ENCODE assay signal across 9 mouse cellular contexts in the genomic region with DNA sequence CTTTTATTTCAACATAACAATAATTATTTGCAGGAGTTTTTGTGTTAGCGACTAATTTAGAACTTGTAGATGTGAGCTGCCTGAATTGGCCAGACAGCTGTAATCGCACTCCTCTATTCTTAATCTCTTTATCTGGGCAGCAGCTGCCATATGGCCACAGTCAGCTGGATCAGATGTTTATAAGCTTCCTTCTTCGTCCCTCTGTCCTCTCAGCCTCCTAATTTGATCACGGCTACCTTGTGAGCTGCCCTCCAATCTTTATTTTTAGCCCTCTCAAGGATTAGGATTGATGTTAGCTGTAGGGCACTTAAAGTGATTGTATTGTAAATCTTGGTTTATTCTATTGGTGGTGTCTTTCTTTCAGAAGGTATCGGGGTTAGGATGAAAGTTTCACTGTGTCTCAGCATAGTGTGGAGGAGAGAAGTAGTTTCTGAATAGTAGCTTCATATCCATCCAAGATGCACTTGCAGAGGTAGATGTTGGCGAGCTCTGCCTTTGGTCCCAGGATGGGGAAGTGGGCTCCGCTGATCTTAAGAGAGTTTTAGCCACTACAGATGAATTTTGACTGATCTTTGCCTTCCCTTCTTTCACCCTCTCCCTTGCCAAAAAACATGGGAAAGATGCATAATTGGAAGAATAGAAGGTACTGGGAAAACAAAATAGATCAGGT. TPM values are rescaled to one million over a fixed set of nuclear protein-coding genes. Genes with fewer than 3 reads are reported as not detected.
DNase-seq lines count a peak whose midpoint lies in the region; ATAC-seq and TF ChIP-seq lines count a peak whose summit lies in the region.
"Had no signal": no experiment of that assay in that cellular context is flagged by ENCODE, and none has a peak within 500 bp of the region (broad histone marks: within the 10 kb centered on the region; RNA-seq: fewer than 3 reads in every experiment).

No protein-coding gene starts in this region.

- no peaks in the 10 kb centered on the region for H3K9me3 ChIP-seq in embryonic facial prominence, embryonic 11.5 days (replicated peaks; ENCODE audit: control insufficient read depth, low read length)
- H3K9me3 ChIP-seq in hindbrain, embryonic 15.5 days = no peaks in the 10 kb centered on the region

- peak overlapping the region; percentile 25; the same call in 1 of the 2 replicates for H3K4me2 ChIP-seq in embryonic facial prominence, embryonic 11.5 days (ENCODE audit: low read depth, low read length)
- H3K4me2 ChIP-seq in hindbrain, embryonic 15.5 days = peak overlapping the region; percentile 92

- peaks cover 12% of the 10 kb centered on the region for H3K4me1 ChIP-seq in embryonic facial prominence, embryonic 11.5 days (ENCODE audit: control insufficient read depth, insufficient read depth, low read length)
- peaks cover 49% of the 10 kb centered on the region for H3K4me1 ChIP-seq in hindbrain, embryonic 15.5 days (replicated peaks)
- peaks cover 11% of the 10 kb centered on the region for H3K4me1 ChIP-seq in kidney, adult 2 months (ENCODE audit: control insufficient read depth, insufficient read depth, low read length)

- TF ChIP-seq CTCF in layer of hippocampus, adult 2 months (conservative IDR thresholded peaks at IDR 0.05) = no peak
- TF ChIP-seq CTCF in kidney, adult 2 months (conservative IDR thresholded peaks at IDR 0.05; ENCODE audit: insufficient read depth, insufficient read length, low read depth, low read length) = no peak

- no peak for ATAC-seq in embryonic facial prominence, embryonic 11.5 days (replicated peaks; ENCODE audit: insufficient number of reproducible peaks, low FRiP score, low TSS enrichment, low read depth)
- no peak for ATAC-seq in hindbrain, embryonic 15.5 days (ENCODE audit: low FRiP score, low read depth)
- no peak for ATAC-seq in granulocyte monocyte progenitor cell, adult 5-6 weeks (replicated peaks; ENCODE audit: poor library complexity, severe bottlenecking)

- H3K4me3 ChIP-seq in layer of hippocampus, adult 2 months = peak overlapping the region; percentile 84
- peak overlapping the region; percentile 82 for H3K4me3 ChIP-seq in embryonic facial prominence, embryonic 11.5 days (ENCODE audit: low read depth, low read length)
- H3K4me3 ChIP-seq in hindbrain, embryonic 15.5 days = peak overlapping the region; percentile 93
- no peak overlapping the region for H3K4me3 ChIP-seq in kidney, adult 2 months (ENCODE audit: insufficient read depth, low read depth, low read length)

- no peak for DNase-seq in layer of hippocampus, adult 2 months (ENCODE audit: low spot score in 2 of 2)
- DNase-seq in layer of hippocampus, adult 8-10 months (ENCODE audit: low spot score in 2 of 2) = no peak
- peak; percentile 46 for DNase-seq in embryonic facial prominence, embryonic 11.5 days (ENCODE audit: low spot score)
- peak; percentile 61 for DNase-seq in retina, embryonic 14.5 days (ENCODE audit: low spot score)
- no peak for DNase-seq in ovary, postnatal 36 days (ENCODE audit: low spot score)
- DNase-seq in kidney, adult 2 months = no peak
- DNase-seq: layer of hippocampus, adult 9-11 months had no signal

- no peaks in the 10 kb centered on the region; the same call in 1 of the 2 replicates for H3K36me3 ChIP-seq in embryonic facial prominence, embryonic 11.5 days (replicated peaks; ENCODE audit: control insufficient read depth, insufficient read depth, low read depth, low read length)
- no peaks in the 10 kb centered on the region for H3K36me3 ChIP-seq in hindbrain, embryonic 15.5 days
- peaks cover 10% of the 10 kb centered on the region for H3K36me3 ChIP-seq in kidney, adult 2 months (ENCODE audit: control insufficient read depth, insufficient read depth, low read length)

- H3K27me3 ChIP-seq in embryonic facial prominence, embryonic 11.5 days (ENCODE audit: control insufficient read depth, insufficient read depth, low read length) = no peaks in the 10 kb centered on the region
- no peaks in the 10 kb centered on the region for H3K27me3 ChIP-seq in hindbrain, embryonic 15.5 days
- no peaks in the 10 kb centered on the region for H3K27me3 ChIP-seq in kidney, adult 2 months (replicated peaks; ENCODE audit: control insufficient read depth, insufficient read depth, low read length)

- peak overlapping the region; percentile 39; the same call in 1 of the 2 replicates for H3K9ac ChIP-seq in embryonic facial prominence, embryonic 11.5 days (replicated peaks; ENCODE audit: low read length)
- H3K9ac ChIP-seq in hindbrain, embryonic 15.5 days = peak overlapping the region; percentile 42

- WGBS in embryonic facial prominence, embryonic 11.5 days = 35% methylated on average over 7 of the region's 7 CpGs
- WGBS in hindbrain, embryonic 15.5 days = 29% methylated on average over 7 of the region's 7 CpGs
- WGBS in kidney, adult 2 months = 74% methylated on average over 7 of the region's 7 CpGs

- no peak for TF ChIP-seq POLR2A in kidney, adult 2 months (IDR thresholded peaks at IDR 0.05; ENCODE audit: low read depth, low read length)

- peak overlapping the region; percentile 91 for H3K27ac ChIP-seq in layer of hippocampus, adult 2 months
- H3K27ac ChIP-seq in embryonic facial prominence, embryonic 11.5 days (replicated peaks; ENCODE audit: low read depth, low read length) = no peak overlapping the region
- peak overlapping the region; percentile 67 for H3K27ac ChIP-seq in hindbrain, embryonic 15.5 days (replicated peaks)
- H3K27ac ChIP-seq in kidney, adult 2 months (ENCODE audit: insufficient read depth, low read depth, low read length) = no peak overlapping the region

RNA-seq across cellular contexts. Expression of a gene that starts 3.4 kb away (rescaled TPM):
- 100 to 1,000 TPM; 585 to 647 TPM for total RNA-seq in layer of hippocampus, adult 2 months (2021)
- 100 to 1,000 TPM; 478 to 591 (median 521) TPM for total RNA-seq in layer of hippocampus, adult 8-10 months (2022)
- 3.7 and 6.6 TPM in 2 replicates for polyA plus RNA-seq in embryonic facial prominence, embryonic 11.5 days (2014; fragmentation: Nextera tagmentation; extraction: Ambion mirVana)
- 11.8 and 16.3 TPM in 2 replicates for polyA plus RNA-seq in hindbrain, embryonic 15.5 days (2015; fragmentation: Nextera tagmentation; extraction: Ambion mirVana)
- 62.5 and 64.3 TPM in 2 replicates for total RNA-seq in granulocyte monocyte progenitor cell, adult 5-6 weeks (2014; fragmentation: Nextera tagmentation)
- total RNA-seq in granulocyte monocyte progenitor cell, adult 5-6 weeks (2017) = 58.4 and 82.5 TPM in 2 replicates
- polyA plus RNA-seq in kidney, adult 2 months (2012; rRNA removed) = 9.2 and 12.7 TPM in 2 replicates

Comparison
In these comparisons a context has a peak if more than half of its experiments do, and no peak if none do; other contexts are left out.
1. DNase-seq: peak in embryonic facial prominence, embryonic 11.5 days (single experiment) and retina, embryonic 14.5 days (single experiment); none in layer of hippocampus, adult 2 months (0 of 2), layer of hippocampus, adult 8-10 months (0 of 2), ovary, postnatal 36 days (single experiment) and kidney, adult 2 months (single experiment).
2. H3K27ac ChIP-seq: peak in layer of hippocampus, adult 2 months (single experiment) and hindbrain, embryonic 15.5 days (single experiment); none in embryonic facial prominence, embryonic 11.5 days (single experiment) and kidney, adult 2 months (single experiment).
3. RNA of a gene that starts 3.4 kb away (total RNA-seq): 585 to 647 TPM in layer of hippocampus, adult 2 months and 478 to 591 TPM in layer of hippocampus, adult 8-10 months; 58.4 to 82.5 TPM in granulocyte monocyte progenitor cell, adult 5-6 weeks; every median in the first group is over 4 times any median in the second.